Mouse (Mus musculus) olfactory bulb, adult 2 months (tissue): Measurements from ENCODE around the gene Lysmd3.

Source experiments
- CTCF ChIP-seq: fragments of 200-500 bp; IDR thresholded peaks from 2 replicates; pipeline ENCODE4 v1.5.1; 2012; ENCODE audit warnings: low read depth, mild to moderate bottlenecking, low read length, moderate library complexity; ENCODE audit not compliant: insufficient read depth
- POLR2A ChIP-seq: fragments of 200-500 bp; IDR thresholded peaks from 2 replicates; pipeline ENCODE4 v1.6.1; 2012; ENCODE audit warnings: mild to moderate bottlenecking, low read depth, low read length, moderate library complexity; ENCODE audit not compliant: insufficient read depth

- TF ChIP-seq CTCF, result no peak
- TF ChIP-seq POLR2A, result no peak
Measured at GRCm38 (mm10) chr13:81632720-81633415, 24.6 kb upstream of the Lysmd3 start, which contains the start of gene Adgrv1.
